Mouse (Mus musculus) left cerebral cortex, postnatal 10 days (tissue): ENCODE data around the gene Mrpl22. TPM values are rescaled to one million over a fixed set of nuclear protein-coding genes. Genes with fewer than 3 reads are reported as not detected.
A peak's percentile ranks its signal among the peaks of the same experiment; 100 is the strongest.

ENCODE experiments used
- DNase-seq, 2 experiments: peaks; one replicate each; pipeline ENCODE4 v3.0.0; 2021 to 2022; ENCODE audit warnings: low spot score in 2 of 2, mixed read lengths in 1 of 2; ENCODE audit errors: extremely low spot score in 1 of 2
- intact Hi-C: fragments of 180-260 bp; cut with DNase I; formaldehyde crosslinking; loops from one replicate; pipeline ENCODE4 v1.15.1; 2025
- total RNA-seq, 2 experiments: library from RNA; stranded (reverse); gene quantifications; 2 replicates each; pipeline ENCODE4 v1.2.3; 2021

The Mrpl22 gene
- 10 to 100 TPM; 31.0 to 38.0 TPM for total RNA-seq

DNA sequence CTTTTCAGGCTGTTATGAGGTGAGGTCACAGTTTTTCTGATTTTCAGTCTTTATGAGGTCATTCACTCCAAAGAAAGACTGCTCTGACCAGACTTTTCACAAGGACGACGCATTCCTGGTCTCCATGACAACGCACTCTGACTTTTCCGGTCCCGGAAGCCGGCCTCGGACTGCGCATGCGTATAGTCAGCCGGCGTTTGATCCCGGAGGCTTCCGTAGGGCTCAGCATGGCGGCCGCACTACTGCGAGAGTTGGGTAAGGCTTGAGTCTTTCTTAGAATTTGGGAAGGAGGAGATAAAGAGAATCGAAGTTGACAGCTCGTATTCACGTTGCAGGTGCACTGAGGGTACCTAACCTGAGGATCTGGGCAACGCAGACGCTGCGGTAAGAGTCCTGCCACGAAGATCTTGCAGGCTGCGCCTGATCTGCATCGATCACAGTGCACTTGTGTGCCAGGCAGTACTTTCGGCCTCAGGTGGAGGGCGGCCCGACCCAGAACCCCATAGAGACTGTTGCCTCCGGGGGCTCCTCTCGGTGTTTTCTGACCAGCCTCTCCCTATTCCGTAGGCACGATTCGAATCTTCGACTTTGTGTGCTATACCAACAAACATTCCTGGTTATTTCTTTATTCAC is at the start of gene Mrpl22:
Gene Mrpl22, plus strand, starts transcription at position 203 of the 633 bp plus-strand sequence.
- peak; percentile 96 to 98 for DNase-seq
- intact Hi-C loops = no loop called here

DNA sequence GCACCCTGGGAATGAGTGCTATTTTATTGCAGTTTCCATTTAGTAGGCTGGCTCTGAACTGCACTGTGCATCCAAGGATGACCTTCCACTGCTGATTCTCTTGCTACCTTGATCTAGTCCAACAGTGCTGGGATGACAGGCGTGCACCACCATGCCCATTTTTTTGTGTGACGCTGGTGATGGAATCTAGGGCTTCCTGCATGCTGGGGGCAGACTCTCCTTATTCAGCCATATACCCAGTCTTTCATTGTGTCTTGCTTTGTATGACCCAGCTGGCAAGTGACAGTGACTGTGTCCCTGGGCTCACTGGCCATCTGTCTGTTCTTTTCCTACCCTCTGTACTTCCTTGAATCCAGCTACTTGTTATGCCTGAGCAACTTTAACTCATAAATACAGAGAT is 47.8 kb upstream of the Mrpl22 start:
- intact Hi-C loops = no loop called here
- DNase-seq = no peak

DNA sequence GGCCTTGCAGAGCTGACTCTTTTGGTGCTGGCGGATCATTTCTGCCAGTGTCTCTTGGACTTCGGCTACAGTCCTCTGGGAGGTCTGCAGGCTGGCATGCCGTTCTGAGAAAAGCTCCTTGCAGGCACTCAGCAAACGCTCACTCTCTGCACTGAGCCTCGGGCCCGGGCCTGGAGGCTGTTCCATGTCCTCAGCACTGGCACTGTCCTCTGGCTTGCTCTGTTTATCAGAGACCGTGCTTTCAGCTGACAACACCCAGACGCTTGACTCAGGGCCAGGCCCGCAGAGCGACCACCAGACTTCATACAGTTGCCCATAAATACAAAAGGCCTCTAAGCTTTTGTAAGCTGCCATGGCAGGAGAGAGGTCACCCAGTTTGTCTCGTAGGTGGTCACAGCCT is 46.4 kb upstream of the Mrpl22 start:
- intact Hi-C loops = no loop called here
- DNase-seq = no peak

DNA sequence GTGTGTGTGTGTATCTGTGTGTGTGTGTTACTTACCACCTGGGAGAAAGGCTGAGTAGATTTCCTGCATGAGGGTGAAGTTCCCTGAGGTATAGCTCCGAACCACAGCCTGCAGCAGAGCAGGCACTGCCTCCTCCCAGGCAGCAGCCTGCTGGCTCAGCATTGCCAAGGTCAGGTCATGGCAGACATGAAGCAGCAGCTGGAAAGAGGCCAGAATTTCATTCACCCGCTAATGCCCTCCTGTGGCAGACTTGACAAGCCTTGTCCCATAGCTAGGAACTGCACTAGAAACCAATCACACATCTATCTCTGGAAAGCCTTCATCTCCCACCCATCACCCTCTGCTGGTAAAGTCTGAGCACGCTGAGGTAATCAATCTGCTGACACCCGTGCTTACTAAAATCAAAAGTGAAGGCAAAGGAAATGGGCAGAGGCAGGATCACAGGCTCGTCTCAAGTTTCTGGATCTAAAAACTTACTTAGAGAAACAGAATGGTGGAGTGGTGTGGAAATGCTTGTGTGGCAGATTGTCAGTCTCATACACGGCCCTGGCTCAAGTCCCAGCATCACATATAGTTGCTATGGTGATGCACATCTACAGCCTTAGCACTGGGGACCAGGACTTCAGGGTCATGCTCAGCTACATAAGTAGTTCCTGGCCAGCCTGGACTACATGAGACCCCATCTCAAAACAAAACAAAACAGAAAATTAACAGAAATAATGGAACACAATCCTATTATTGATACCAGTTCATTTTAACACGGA is 44.9 kb upstream of the Mrpl22 start:
- intact Hi-C loops = no loop called here
- DNase-seq = peak in 1 of 2 experiments; percentile 55

DNA sequence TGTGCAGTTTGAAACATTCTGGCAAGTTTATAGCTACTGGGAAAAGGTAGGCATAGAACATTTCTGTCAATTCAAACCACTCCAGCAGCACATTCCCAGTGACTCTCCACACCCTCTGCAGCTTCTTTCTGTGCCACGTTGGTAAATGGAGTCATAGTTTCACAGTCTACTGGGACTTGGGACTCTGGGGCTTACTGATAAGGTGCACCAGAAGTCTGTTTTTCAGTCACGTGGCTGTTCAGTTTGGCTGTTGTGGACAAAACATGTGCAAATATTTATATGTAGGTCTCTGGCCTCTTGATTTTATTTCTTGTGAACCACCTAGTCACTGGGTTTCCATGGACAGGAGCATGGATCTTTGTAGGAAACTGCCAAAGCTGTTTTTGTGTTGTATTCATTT is 43.9 kb upstream of the Mrpl22 start:
- DNase-seq = no peak
- intact Hi-C loops = no loop called here

DNA sequence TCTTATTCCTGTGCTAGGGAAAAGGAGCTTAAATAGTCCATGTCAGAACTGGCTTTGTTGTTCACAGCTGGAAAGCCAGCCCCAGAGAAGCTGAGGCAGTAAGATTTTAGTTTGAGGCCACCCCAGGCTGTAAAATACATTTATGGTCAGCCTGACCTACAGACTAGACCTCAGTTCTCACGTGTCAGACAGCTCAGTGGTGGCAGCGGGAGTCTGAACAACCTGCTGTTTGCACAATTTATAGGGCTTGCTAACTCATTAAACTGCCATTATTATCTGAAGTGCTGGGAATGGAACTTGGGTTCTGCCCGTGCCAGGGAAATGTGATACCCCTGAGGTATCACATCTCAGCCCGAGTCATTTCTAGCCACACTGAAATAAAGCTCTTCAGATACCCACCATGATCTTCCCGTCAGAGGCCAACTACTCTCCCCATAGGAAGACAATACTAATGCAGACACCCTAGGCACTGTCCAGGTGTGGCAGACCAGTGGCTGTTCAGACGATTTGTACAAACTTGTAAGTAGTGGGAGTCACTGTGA is 42.1 kb upstream of the Mrpl22 start:
- no peak for DNase-seq
- intact Hi-C loops = no loop called here

DNA sequence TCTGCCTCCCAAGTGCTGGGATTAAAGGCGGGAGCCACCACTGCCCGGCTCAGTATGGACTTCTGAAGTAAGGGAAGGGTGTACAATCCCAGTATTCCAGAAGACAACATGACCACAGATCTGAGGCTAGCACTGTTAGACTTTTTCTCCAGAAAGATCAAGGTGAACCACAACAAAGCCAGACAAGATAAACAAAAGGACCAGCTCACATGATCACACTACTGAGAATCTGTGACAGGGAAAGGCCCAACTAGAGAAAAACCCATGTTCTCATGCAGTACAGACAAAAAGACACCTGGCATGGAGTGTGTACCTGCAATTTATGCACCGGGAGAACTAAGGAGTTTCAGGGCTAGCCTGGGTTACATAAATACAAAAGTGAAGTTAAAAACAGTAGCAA is 39.4 kb upstream of the Mrpl22 start:
- intact Hi-C loops = no loop called here

DNA sequence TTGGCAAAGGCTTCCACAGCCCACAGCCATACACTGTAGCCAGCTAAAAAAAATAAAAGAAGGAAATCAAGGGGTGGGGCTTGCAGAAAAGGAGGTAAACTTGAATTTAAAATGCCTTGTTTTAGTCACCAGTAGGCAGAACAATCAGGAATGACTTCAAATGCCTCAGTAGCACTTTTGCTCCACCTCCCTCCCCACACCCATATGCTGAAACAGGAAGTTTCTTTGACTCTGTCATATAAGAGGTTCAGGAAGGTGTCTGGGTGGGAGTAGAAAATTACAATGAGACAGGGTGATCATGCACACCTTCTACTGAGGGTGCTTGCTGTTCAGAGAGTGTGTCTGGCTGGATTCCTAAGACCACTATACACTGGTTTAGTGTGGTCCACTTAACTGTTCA is 36.6 kb upstream of the Mrpl22 start:
- no peak for DNase-seq
- intact Hi-C loops = no loop called here

More for the DNA sequence above, 39.4 kb upstream of the Mrpl22 start:
- DNase-seq = no peak

DNA sequence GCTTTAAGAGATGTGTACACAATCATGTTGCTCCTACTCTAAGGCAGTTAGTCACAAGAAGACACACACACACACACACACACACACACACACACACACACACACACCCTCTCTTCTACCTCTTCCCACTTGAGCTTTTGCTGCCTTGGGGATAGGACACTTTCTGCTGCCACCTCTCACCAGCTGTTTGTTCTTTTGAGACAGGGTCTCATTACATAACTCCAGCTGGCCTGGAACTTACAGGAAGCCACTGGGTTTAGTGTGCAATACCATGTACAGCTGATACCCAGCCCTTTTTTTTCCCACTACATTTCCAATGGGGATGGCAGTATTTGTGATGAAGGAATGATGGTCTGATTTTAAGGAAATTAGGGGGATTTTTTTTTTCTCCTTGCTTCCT is 36.2 kb upstream of the Mrpl22 start:
- no peak for DNase-seq
- intact Hi-C loops = no loop called here

DNA sequence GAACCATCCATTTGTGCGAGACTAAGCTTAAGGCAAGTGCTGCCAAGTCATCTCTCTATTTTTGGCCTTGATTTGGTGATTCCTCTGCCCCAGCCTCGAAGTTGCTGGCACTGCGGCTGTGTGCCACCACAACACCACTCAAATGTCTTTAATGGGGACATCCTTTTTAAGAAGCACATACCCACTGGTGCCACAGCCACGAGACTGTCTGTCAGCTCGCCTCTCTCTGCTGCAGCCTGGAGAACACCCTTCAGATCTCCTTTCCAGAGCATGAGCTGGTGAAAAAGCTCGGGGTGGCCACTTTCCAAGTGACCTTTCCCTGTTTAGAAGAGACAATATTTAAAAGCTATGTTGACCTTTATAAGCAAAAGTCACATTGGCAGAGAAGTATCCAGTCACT is 34.8 kb upstream of the Mrpl22 start:
- DNase-seq = no peak
- intact Hi-C loops = no loop called here

DNA sequence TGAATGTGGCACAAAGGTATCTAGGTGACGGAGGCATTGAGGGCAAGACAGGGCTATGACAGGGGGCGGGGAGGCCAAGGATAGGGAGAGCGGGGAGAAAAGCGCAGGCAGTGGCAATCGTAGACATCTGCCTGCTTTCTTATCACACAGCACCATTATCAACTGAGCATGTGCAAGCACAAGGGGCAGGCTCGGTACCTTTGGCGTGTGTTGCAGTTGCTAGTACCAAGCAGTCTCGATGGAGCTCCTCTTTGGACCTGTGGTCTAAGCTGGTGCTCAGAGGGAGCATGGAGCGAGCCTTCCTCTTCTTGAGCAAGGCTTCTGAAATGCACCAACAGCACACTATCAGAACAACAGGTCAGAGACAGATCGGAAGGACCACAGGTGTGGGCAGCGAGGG is 32.6 kb upstream of the Mrpl22 start:
- intact Hi-C loops = no loop called here
- DNase-seq = no peak

DNA sequence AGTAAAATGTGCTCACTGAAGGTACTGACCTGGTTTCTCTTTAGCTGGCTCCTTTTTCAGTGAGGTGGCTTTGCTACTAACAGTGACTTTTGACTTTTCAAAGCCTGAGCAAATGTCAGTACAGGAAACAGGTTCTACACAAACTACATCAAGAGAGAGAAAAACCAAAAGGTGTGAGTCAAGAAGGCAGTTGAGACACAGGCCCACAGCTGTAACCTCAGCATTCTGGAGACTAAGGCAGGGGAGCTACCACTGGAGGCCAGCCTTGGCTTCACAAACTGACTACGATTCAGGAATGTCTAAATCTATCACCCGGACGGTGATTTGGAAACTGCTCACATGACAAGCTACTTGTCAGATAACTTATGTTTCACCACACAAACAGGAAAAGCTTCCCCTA is 32.0 kb upstream of the Mrpl22 start:
- no peak for DNase-seq
- intact Hi-C loops = no loop called here

DNA sequence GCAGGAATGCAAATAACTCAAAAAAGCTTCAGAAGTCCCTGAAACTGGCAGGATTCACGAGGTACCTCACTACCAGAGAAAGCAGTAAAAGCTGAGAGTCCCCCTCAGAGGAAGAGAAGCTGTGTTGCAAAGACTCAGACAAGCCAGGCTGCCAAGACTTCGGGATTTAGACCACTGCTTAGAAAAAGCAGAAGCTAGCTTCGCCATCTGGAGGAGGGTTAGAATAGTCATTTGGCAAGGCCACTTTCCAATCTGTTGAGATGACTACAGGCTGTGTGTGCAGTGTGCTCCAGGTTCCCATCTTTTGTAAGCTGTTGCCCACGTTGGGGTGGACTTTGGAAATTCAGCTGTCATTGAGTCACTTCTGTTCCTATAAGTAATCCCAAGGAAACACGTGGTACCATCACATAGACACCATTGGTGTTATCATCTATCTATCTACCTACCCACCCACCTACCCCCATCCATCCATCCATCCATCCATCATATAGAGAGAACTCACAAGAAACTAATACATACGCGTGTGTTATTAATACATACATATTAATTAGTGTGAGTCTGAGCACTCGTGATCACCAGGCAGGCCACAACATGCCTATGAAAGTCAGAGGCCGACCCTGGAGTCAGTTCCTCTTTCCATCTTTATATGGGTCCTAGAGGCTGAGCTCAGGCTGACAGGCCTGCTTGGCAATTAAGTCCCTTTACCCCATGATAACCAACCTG is 27.6 kb upstream of the Mrpl22 start:
- intact Hi-C loops = no loop called here
- peak; percentile 27 to 73 for DNase-seq

DNA sequence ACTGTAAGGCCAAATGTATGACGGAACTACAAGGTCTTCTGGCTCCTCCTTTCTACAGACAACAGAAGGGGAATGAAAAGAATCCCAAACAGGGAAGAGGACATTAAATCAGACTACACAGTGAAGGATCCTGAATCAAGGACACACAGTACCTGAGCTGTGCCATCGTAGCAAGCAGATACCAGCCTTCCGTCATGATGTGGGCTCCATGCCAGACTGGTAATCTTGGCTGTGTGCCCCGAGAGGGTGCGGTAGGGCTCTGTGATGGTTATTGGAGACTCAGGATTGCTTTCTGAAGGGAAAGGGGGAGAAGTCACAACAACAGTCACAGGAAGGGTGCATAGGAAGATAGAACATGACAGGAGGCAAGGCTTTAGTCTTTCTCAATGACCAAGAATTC is 25.2 kb upstream of the Mrpl22 start:
- intact Hi-C loops = no loop called here
- no peak for DNase-seq

DNA sequence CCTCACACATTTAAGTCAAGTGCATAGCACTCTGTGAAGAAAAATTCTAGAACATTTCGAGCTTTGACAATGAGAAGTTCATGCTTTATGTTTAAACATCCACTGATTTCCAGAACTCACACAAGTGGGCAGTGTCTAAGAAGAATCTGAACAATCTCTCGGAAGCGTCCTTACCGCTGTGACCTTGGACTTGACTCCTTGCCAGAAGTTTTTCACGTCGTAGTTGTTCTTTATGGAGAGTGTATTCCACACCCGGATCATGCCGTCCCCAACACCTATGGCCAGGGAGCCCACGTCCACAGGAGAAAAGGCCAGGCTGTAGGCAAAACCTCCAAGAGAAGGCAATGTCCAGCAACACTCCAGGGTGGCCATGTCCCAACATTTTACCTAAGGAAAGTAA is 16.0 kb upstream of the Mrpl22 start:
- intact Hi-C loops = no loop called here
- no peak for DNase-seq

DNA sequence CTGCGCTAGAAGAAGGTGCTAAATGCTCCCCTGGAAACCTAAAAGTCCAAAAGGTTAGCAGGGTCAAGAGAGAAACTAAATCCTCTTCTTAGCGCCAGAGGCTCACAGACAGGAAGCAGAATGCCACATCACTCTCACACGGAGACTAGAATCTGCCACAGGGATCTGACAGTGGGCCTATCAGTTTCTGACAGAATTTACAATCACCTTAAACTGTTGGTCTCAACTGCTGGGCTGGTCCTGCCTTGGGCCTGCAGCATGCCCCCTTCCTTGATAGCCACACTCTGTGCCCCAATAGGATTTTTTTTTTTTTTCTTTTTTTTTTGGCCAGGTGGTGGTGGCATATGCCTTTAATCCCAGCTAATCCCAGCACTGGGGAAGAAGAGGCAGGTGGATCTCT is 14.6 kb upstream of the Mrpl22 start:
- no peak for DNase-seq
- intact Hi-C loops = no loop called here

DNA sequence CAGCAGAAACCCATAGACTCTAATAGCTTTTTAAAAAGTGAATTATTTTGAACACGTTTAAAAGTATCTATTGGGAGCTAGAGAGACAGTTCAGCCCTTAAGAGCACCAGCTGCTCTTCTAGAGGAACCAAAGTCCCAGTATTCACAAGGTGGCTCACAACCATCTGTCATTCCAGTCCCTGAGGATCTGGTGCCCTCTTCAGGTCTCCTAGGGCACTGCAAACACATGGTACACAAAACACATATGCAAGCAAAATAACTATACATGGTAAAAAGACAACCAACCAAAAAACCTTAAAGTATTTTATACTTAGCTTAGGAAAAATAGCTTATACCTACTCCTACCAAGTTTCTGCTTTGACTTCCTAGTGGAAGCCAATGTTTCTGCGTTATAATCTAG is 6.4 kb upstream of the Mrpl22 start:
- intact Hi-C loops = no loop called here
- no peak for DNase-seq

DNA sequence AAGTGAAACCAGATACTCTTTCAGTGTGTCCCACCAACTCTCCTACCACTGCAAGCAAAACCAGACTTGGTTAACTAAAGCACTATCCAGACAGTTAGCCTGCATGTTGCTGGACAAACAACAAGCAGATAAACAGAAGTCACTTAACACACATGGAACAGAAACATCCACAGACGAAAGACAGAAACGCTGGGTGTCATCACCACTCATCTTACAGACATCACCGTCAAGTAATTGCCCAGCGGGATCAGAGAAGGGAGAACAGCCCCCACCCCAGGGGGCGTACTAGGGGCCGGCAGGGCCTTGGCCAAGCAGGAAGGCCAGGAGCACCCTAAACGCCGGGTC is 3.7 kb upstream of the Mrpl22 start:
- intact Hi-C loops = no loop called here
- no peak for DNase-seq

DNA sequence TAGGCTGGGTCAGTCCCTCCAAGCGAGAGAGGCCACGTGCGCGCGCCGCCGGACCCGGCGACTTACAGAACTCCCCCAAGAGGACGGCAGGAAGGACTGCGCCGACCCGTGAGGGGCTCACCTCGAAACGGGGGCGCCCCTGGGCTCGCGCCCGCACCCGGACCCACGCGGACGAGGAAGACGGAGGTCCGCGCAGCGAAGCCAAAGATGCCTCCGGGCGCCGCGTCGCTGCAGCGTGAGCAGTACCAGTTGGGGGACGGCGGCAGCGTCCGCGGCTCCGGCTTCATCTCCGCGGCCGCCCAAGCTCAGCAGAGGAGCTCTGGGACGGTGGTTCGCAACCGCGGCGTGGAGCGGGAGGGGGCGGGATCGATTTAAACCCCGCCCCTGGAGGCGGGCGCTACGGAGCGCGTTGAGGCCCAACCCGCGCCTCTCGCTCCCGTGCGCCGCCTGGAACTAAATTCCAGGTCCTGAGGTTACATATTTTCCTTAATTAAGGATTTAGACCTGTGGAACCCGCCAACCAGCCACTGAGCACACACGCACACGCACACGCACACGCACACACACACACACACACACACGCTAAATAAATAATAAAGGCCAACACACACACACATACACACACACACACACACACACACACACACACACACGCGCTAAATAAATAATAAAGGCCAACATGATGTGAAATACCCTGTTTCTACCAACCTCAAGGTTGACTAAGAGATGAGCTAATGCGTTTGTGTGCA is 3.1 kb upstream of the Mrpl22 start, which contains the start of gene Gemin5:
Gene Gemin5, minus strand, starts transcription at position 373 of the 749 bp plus-strand sequence.
- intact Hi-C loops = no loop called here
- peak; percentile 77 to 91 for DNase-seq
